Mouse (Mus musculus): ENCODE measurements around the gene Lif. TPM values are rescaled to one million over a fixed set of nuclear protein-coding genes. Genes with fewer than 3 reads are reported as not detected.

Lif gene
- total RNA-seq, 2 experiments from 2014 or later = 0.17 to 0.55 TPM

- intact Hi-C loops (cut with DNase I) = no loop called here
Measured at GRCm38 (mm10) chr11:4292888-4293247, 35.5 kb downstream of the Lif start.

GRCm38 (mm10) chr11:4293481-4293880 is 36.1 kb downstream of the Lif start:
- intact Hi-C loops (cut with DNase I) = no loop called here

More at GRCm38 (mm10) chr11:4292888-4293247, 35.5 kb downstream of the Lif start:
- DNase-seq (ENCODE audit: low spot score) = no peak

GRCm38 (mm10) chr11:4294047-4294446 is 36.7 kb downstream of the Lif start:
- DNase-seq (ENCODE audit: low spot score) = no peak
- intact Hi-C loops (cut with DNase I) = no loop called here

More at GRCm38 (mm10) chr11:4293481-4293880, 36.1 kb downstream of the Lif start:
- DNase-seq (ENCODE audit: low spot score) = no peak

GRCm38 (mm10) chr11:4294495-4295351 is 37.4 kb downstream of the Lif start:
- DNase-seq (ENCODE audit: low spot score) = no peak
- intact Hi-C loops (cut with DNase I) = no loop called here

- DNase-seq (ENCODE audit: low spot score) = no peak
- intact Hi-C loops (cut with DNase I) = no loop called here
Measured at GRCm38 (mm10) chr11:4296610-4297275, 39.4 kb downstream of the Lif start.

GRCm38 (mm10) chr11:4297753-4298152 is 40.4 kb downstream of the Lif start:
- intact Hi-C loops (cut with DNase I) = no loop called here
- DNase-seq (ENCODE audit: low spot score) = no peak

GRCm38 (mm10) chr11:4298615-4299014 is 41.3 kb downstream of the Lif start:
- no peak for DNase-seq (ENCODE audit: low spot score)
- intact Hi-C loops (cut with DNase I) = no loop called here

- intact Hi-C loops (cut with DNase I) = no loop called here
- no peak for DNase-seq (ENCODE audit: low spot score)
Measured at GRCm38 (mm10) chr11:4299191-4299590, 41.8 kb downstream of the Lif start.

- DNase-seq (ENCODE audit: low spot score) = peak; percentile 68
- intact Hi-C loops (cut with DNase I) = no loop called here
Measured at GRCm38 (mm10) chr11:4299735-4300474, 42.5 kb downstream of the Lif start.

GRCm38 (mm10) chr11:4300683-4301082 is 43.3 kb downstream of the Lif start:
- no peak for DNase-seq (ENCODE audit: low spot score)
- intact Hi-C loops (cut with DNase I) = no loop called here

- DNase-seq (ENCODE audit: low spot score) = peak; percentile 34
- intact Hi-C loops (cut with DNase I) = no loop called here
Measured at GRCm38 (mm10) chr11:4302363-4302913, 45.1 kb downstream of the Lif start.

- no peak for DNase-seq (ENCODE audit: low spot score)
- intact Hi-C loops (cut with DNase I) = no loop called here
Measured at GRCm38 (mm10) chr11:4303033-4303432, 45.7 kb downstream of the Lif start.

- no peak for DNase-seq (ENCODE audit: low spot score)
- intact Hi-C loops (cut with DNase I) = no loop called here
Measured at GRCm38 (mm10) chr11:4304203-4304602, 46.8 kb downstream of the Lif start.

- DNase-seq (ENCODE audit: low spot score) = no peak
- intact Hi-C loops (cut with DNase I) = loop anchor here (5.0 kb wide), 1 partner anchor 38 kb away; no protein-coding TSS in a partner anchor
Measured at GRCm38 (mm10) chr11:4305090-4305489, 47.7 kb downstream of the Lif start.

- intact Hi-C loops (cut with DNase I) = loop anchor here (5.0 kb wide), 1 partner anchor 39 kb away; no protein-coding TSS in a partner anchor
- no peak for DNase-seq (ENCODE audit: low spot score)
Measured at GRCm38 (mm10) chr11:4306086-4306485, 48.7 kb downstream of the Lif start.

GRCm38 (mm10) chr11:4308060-4308513 is 50.7 kb downstream of the Lif start:
- intact Hi-C loops (cut with DNase I) = loop anchor here (5.0 kb wide), 1 partner anchor 41 kb away; no protein-coding TSS in a partner anchor
- no peak for DNase-seq (ENCODE audit: low spot score)

- intact Hi-C loops (cut with DNase I) = loop anchor here (5.0 kb wide), 1 partner anchor 41 kb away; no protein-coding TSS in a partner anchor
- no peak for DNase-seq (ENCODE audit: low spot score)
Measured at GRCm38 (mm10) chr11:4308514-4309450, 51.4 kb downstream of the Lif start.

GRCm38 (mm10) chr11:4309613-4310012 is 52.3 kb downstream of the Lif start:
- intact Hi-C loops (cut with DNase I) = loop anchor here (5.0 kb wide), 1 partner anchor 42 kb away; no protein-coding TSS in a partner anchor
- no peak for DNase-seq (ENCODE audit: low spot score)

GRCm38 (mm10) chr11:4310324-4310723 is 53.0 kb downstream of the Lif start:
- no peak for DNase-seq (ENCODE audit: low spot score)
- intact Hi-C loops (cut with DNase I) = no loop called here

Measured in heart, postnatal 25 days (tissue).